Mouse (Mus musculus) E14TG2a.4 (cell line): ENCODE data around the gene Cgnl1.

Experiments used
- H3K27me3 ChIP-seq: 2 replicates; pipeline ENCODE4 v1.6.1; 2014; ENCODE audit warnings: low read length, control low read depth; ENCODE audit not compliant: insufficient read depth
- H3K36me3 ChIP-seq: 2 replicates; pipeline ENCODE4 v1.6.1; 2014; ENCODE audit warnings: low read length, control low read depth; ENCODE audit not compliant: insufficient read depth
- H3K4me1 ChIP-seq: replicated peaks from 2 replicates; pipeline ENCODE4 v1.6.1; 2014; ENCODE audit warnings: low read depth, low read length, control low read depth
- H3K4me3 ChIP-seq: replicated peaks from 2 replicates; pipeline ENCODE4 v1.5.1; 2014; ENCODE audit warnings: mild to moderate bottlenecking, low read length
- H3K9me3 ChIP-seq: 2 replicates; pipeline ENCODE4 v1.6.1; 2014; ENCODE audit warnings: low read length, control low read depth
- CTCF ChIP-seq: conservative IDR thresholded peaks from 2 replicates; pipeline ENCODE4 v1.5.1; 2014; ENCODE audit warnings: low read length
- NANOG ChIP-seq: IDR thresholded peaks from 2 replicates; pipeline ENCODE4 v1.6.1; 2014; ENCODE audit warnings: borderline replicate concordance, low read length, mixed read lengths
- POU5F1 ChIP-seq: IDR thresholded peaks from 2 replicates; pipeline ENCODE4 v1.6.1; 2014; ENCODE audit warnings: low read length, borderline replicate concordance

The Cgnl1 gene

DNA sequence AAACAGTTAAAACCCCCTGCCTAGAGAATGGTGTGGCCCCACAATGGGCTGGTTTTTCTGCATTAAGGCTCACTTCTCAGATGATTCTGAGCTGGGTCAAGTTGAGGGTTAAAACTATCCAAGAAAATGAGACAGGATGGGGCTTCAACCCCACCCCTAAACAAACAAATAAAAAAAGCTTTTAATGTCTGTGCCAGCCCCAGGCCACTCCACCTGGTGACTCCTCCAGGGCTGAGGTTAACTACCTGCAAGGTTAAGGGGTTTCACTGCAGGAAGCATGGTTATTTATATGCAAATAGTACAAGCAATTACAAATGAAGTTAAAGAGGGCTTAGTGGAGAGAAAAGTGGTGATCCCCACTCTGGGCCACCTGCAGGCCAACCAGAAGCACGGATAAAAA lies 8.1 kb downstream of the Cgnl1 start:
- no peaks in the 10 kb centered on the region for H3K36me3 ChIP-seq
- peaks cover 94% of the 10 kb centered on the region for H3K4me1 ChIP-seq
- peaks cover 25% of the 10 kb centered on the region for H3K27me3 ChIP-seq
- no peaks in the 10 kb centered on the region for H3K9me3 ChIP-seq
- TF ChIP-seq NANOG (peak; percentile 63; the same call in 1 of the 2 replicates), CTCF (no peak), POU5F1 (peak; percentile 51; the same call in 1 of the 2 replicates)
- peak overlapping the region; percentile 11; the same call in 1 of the 2 replicates for H3K4me3 ChIP-seq

DNA sequence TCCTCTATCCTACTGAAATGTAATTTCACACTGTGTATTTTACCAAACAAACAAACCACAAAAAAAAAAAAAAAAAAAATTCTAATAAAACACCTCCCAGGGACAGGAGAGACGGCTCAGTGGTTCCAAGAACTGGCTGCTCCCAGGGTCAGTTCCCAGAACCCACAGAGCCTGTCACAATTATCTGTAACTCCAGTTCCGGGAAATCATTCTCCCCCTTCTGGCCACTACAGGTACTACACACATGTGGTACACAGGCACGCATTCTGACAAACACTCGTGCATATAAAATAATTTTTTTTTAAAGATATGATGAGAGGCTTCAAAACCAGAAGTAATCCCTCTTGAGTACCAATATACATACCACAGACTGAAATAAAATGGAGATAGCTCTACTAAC lies 9.7 kb downstream of the Cgnl1 start:
- Histone ChIP-seq H3K4me3 (no peak overlapping the region), H3K9me3 (no peaks in the 10 kb centered on the region), H3K27me3 (peaks cover 21% of the 10 kb centered on the region), H3K36me3 (no peaks in the 10 kb centered on the region), H3K4me1 (peaks cover 88% of the 10 kb centered on the region)
- TF ChIP-seq NANOG (no peak), CTCF (peak; percentile 71)

DNA sequence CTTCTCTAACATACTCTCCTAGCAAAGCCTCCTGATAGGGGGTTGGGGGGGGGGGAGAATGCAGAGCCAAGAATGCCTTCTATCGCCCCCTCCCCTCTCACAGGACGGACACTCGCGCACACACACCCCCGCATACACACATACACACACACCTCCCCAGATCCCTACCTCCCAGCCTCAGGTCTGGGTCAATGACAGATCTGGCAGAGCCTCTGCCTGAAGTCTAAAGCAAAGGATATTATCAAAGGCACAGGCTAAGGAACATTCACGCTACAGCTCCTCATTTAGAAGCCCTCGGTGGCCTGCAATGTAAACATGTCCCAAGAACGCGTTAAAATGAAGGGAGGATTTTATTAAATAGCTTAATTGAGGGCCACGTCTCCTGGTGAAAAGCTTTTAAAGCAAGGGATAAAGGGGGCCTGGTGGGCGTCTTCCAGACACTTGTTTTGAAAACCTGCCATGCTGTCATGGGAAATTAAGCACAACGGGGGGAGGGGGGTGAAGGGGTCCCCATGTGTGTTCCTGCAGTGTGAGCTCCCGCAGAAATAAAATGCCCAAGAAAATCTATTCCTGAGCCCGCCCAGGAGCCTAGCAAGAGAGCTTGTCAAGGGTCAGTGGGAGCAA lies 10.8 kb downstream of the Cgnl1 start:
- Histone ChIP-seq H3K4me3 (no peak overlapping the region), H3K36me3 (no peaks in the 10 kb centered on the region), H3K27me3 (peaks cover 16% of the 10 kb centered on the region), H3K9me3 (no peaks in the 10 kb centered on the region), H3K4me1 (peaks cover 83% of the 10 kb centered on the region)
- TF ChIP-seq CTCF = no peak
- TF ChIP-seq NANOG = no peak
- TF ChIP-seq POU5F1 = no peak

DNA sequence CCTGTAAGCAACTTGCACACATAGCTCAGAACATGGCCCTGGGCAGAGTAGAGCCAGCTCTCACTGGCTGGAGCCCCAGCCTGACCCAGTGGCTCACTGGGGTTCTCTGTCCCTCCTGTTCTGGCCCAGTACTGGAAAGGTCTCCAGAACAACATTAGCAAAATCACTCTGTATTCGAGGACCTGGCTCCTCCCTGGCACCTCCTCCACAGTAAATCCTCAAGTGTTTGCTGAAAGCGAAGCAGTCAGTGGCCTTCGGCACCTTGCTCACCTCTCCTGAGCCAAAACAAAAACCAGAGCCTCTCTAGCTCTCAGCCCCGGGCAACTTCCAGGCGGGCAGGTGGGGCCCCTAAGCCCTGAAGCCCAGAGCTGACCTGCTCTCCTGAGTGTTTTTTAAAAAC lies 11.5 kb downstream of the Cgnl1 start:
- Histone ChIP-seq H3K9me3 (no peaks in the 10 kb centered on the region), H3K4me3 (peak overlapping the region; percentile 26; the same call in 1 of the 2 replicates), H3K36me3 (no peaks in the 10 kb centered on the region), H3K4me1 (peaks cover 79% of the 10 kb centered on the region), H3K27me3 (peaks cover 11% of the 10 kb centered on the region)
- no peak for TF ChIP-seq CTCF

DNA sequence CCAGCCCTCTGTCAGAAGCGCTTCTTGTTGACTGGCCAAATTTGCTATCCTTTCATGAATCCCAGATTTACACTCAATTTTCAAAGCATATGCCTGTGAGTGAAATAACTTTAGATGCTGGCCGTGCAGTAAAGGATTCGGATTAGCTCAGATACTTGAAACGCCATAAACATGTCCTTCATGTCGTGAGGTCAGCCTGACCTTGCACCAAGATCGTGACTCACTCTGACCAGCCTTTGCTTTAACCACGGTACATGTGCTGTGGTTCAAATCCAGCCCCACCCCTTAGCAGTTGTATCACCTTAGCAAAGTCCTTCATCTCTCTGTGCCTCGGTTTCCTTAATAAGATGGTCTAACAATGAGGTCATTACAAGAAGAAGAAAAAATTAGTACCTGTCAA lies 14.0 kb downstream of the Cgnl1 start:
- no peak for TF ChIP-seq NANOG
- no peak for TF ChIP-seq POU5F1
- no peak for TF ChIP-seq CTCF

DNA sequence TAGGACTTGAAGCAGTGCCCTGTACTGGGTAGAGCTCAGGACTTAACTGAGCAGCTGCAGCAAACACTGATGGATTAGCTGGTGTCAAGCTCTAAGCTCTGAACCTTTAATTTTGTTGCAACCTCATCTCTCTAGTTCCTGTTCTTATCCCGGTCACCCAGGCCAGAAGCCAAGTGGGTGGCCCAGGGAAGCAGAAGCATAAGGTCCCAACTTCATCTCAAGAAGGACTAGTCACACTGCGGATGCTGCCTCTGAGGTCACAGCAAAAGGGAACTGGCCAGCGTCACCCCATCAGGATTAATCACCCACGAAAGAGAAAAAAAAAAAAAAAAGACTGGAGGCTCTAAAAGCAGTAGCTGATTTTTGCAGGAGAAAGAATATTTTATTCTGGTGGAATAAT lies 14.5 kb downstream of the Cgnl1 start:
- Histone ChIP-seq H3K4me3 (no peak overlapping the region), H3K4me1 (peaks cover 69% of the 10 kb centered on the region), H3K9me3 (no peaks in the 10 kb centered on the region), H3K36me3 (no peaks in the 10 kb centered on the region), H3K27me3 (peaks cover 15% of the 10 kb centered on the region)
- TF ChIP-seq NANOG (no peak), CTCF (no peak), POU5F1 (no peak)

More for the DNA sequence above, 14.0 kb downstream of the Cgnl1 start:
- Histone ChIP-seq H3K9me3 (no peaks in the 10 kb centered on the region), H3K36me3 (no peaks in the 10 kb centered on the region), H3K4me1 (peaks cover 73% of the 10 kb centered on the region), H3K27me3 (peaks cover 15% of the 10 kb centered on the region), H3K4me3 (no peak overlapping the region)

DNA sequence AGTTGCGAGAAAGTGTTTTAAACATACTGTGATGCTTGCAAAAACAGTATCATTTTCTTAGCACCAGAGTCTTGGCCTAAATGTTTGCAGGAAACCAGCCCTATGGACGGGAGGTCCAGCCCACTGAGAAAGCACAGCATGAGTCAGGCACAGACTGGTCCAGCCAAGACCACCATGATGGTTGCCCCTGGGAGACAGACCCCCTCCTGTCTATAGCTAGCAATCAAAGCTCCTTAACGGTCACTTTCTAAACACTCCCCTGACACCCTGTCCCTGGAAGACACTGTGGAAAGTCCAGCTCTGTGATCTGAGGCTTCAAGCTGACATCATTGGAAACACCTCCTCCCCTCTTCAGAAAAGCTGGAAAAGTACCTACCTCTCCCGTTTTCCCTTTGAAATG lies 17.4 kb downstream of the Cgnl1 start:
- Histone ChIP-seq H3K4me3 (no peak overlapping the region), H3K9me3 (no peaks in the 10 kb centered on the region), H3K4me1 (peaks cover 54% of the 10 kb centered on the region), H3K36me3 (no peaks in the 10 kb centered on the region), H3K27me3 (peaks cover 17% of the 10 kb centered on the region)
- TF ChIP-seq POU5F1 (no peak), CTCF (no peak), NANOG (no peak)

DNA sequence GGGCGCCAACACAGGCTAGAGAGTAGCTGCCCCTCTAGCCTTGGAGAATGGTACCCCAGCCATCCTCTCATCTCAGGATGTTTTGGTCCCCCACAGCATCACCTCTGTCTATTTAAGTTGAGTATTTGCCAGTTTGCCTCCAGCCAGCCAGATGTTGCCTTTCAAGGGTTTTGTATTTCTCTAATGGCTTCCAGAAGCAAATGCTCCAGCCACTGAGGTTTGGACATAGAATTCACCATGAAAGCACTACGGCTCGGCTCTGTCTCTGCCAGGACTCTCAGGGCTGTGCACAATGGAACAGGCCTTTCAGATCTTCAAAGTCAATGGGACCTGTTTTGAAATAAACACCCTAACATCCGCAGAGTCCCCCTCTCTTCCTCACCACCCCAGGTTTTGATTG lies 17.9 kb downstream of the Cgnl1 start:
- H3K27me3 ChIP-seq = peaks cover 17% of the 10 kb centered on the region
- TF ChIP-seq CTCF (no peak), NANOG (no peak), POU5F1 (no peak)
- no peak overlapping the region for H3K4me3 ChIP-seq
- H3K4me1 ChIP-seq = peaks cover 51% of the 10 kb centered on the region
- no peaks in the 10 kb centered on the region for H3K36me3 ChIP-seq
- no peaks in the 10 kb centered on the region for H3K9me3 ChIP-seq

DNA sequence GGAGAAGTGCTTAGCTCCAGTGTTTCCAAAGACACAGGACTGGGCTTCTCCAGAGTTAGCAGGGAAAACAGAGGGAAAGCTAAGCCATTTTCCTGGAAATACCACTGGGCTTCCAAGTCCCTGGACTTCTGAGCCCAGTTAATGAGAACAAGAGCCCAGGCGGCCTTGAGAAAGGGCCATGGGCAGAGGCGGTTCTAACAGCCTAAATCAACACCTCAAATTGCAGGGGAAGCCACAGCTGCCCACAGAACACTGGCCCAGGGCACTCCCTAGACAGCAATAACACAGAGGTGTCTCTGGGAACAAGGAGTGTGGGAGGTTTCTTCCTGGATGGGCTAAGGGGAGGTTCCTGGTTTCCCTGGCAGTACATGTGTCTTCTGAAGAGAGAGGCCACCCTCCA lies 18.3 kb downstream of the Cgnl1 start:
- TF ChIP-seq POU5F1 = no peak
- no peak for TF ChIP-seq CTCF
- no peak for TF ChIP-seq NANOG

More for the DNA sequence above, 18.3 kb downstream of the Cgnl1 start:
- no peaks in the 10 kb centered on the region for H3K9me3 ChIP-seq
- H3K4me3 ChIP-seq = no peak overlapping the region
- H3K36me3 ChIP-seq = no peaks in the 10 kb centered on the region
- H3K4me1 ChIP-seq = peaks cover 49% of the 10 kb centered on the region
- peaks cover 13% of the 10 kb centered on the region; the same call in 1 of the 2 replicates for H3K27me3 ChIP-seq
